Mouse (Mus musculus) heart, embryonic 14.5 days (tissue): ENCODE measurements around the gene Tkt. TPM values are rescaled to one million over a fixed set of nuclear protein-coding genes. Genes with fewer than 3 reads are reported as not detected.
A peak's percentile ranks its signal among the peaks of the same experiment; 100 is the strongest.

Experiments
- ATAC-seq: fragments of 200-750 bp; cut with Nextera tagmentation; 2 replicates; pipeline ENCODE4 v1.8.0; 2017; ENCODE audit warnings: low read depth, moderate TSS enrichment; ENCODE audit not compliant: insufficient number of reproducible peaks, insufficient read depth, low FRiP score
- H3K27ac ChIP-seq, 2 experiments: fragments of 200-500 bp in 1 of 2; fragments of 300-500 bp in 1 of 2; sonication (generic) in 1 of 2; replicated peaks in 1 of 2; 2 replicates each; pipeline ENCODE4 v1.5.1; 2012 to 2014; ENCODE audit warnings: low read depth in 2 of 2, low read length in 2 of 2, control low read depth in 1 of 2, mild to moderate bottlenecking in 1 of 2, mixed read lengths in 1 of 2; ENCODE audit not compliant: control insufficient read depth in 1 of 2, insufficient read depth in 1 of 2
- H3K27me3 ChIP-seq: fragments of 300-500 bp; sonication (generic); 2 replicates; pipeline ENCODE4 v1.6.1; 2014; ENCODE audit warnings: mild to moderate bottlenecking, low read length, control low read depth; ENCODE audit not compliant: control insufficient read depth, insufficient read depth
- H3K36me3 ChIP-seq: fragments of 300-500 bp; sonication (generic); 2 replicates; pipeline ENCODE4 v1.6.1; 2014; ENCODE audit warnings: mild to moderate bottlenecking, control low read depth, low read length, mixed read lengths; ENCODE audit not compliant: control insufficient read depth, insufficient read depth
- H3K4me1 ChIP-seq, 2 experiments: fragments of 200-500 bp in 1 of 2; fragments of 300-500 bp in 1 of 2; sonication (generic) in 1 of 2; 2 replicates each; pipeline ENCODE4 v1.6.1; 2012 to 2014; ENCODE audit warnings: low read length in 2 of 2, control low read depth in 1 of 2, mixed read lengths in 1 of 2; ENCODE audit not compliant: control insufficient read depth in 2 of 2, insufficient read depth in 2 of 2
- H3K4me2 ChIP-seq: fragments of 300-500 bp; sonication (generic); 2 replicates; pipeline ENCODE4 v1.6.1; 2014; ENCODE audit warnings: mild to moderate bottlenecking, low read length
- H3K4me3 ChIP-seq, 2 experiments: fragments of 200-500 bp in 1 of 2; fragments of 300-500 bp in 1 of 2; sonication (generic) in 1 of 2; 2 replicates each; pipeline ENCODE4 v1.5.1; 2012 to 2014; ENCODE audit warnings: low read length in 2 of 2, mild to moderate bottlenecking in 2 of 2, control low read depth in 1 of 2, low read depth in 1 of 2, moderate library complexity in 1 of 2; ENCODE audit not compliant: control insufficient read depth in 1 of 2, insufficient read depth in 1 of 2
- H3K9ac ChIP-seq: fragments of 300-500 bp; sonication (generic); 2 replicates; pipeline ENCODE4 v1.6.1; 2014; ENCODE audit warnings: mild to moderate bottlenecking, low read length
- H3K9me3 ChIP-seq: fragments of 300-500 bp; sonication (generic); 2 replicates; pipeline ENCODE4 v1.6.1; 2016; ENCODE audit warnings: low read length, control low read depth; ENCODE audit not compliant: control insufficient read depth
- WGBS: fragments of 180-500 bp; shearing (Covaris S2); extraction: QIAGEN DNeasy Blood & Tissue Kit; methylation state at CpG from one replicate; pipeline ENCODE4 v1.1.7; 2014; 5-methylcytosine and 5-hydroxymethylcytosine counted together
- polyA plus RNA-seq: library from polyadenylated mRNA; unstranded; fragments of >200 nt; fragmentation: Nextera tagmentation; extraction: Ambion mirVana; gene quantifications from 2 replicates; pipeline ENCODE4 v1.2.1, GENCODE M21; 2014

The Tkt gene
- polyA plus RNA-seq, 1 experiment from 2014 or later = 31.5 TPM

GRCm38 (mm10) chr14:30585323-30585722 lies 37.2 kb downstream of the Tkt start:
- Histone ChIP-seq H3K4me3 (no peak overlapping the region), H3K27me3 (no peaks in the 10 kb centered on the region), H3K9me3 (no peaks in the 10 kb centered on the region), H3K27ac (peak overlapping the region; percentile 19 to 74; a peak in 3 of 4 replicates), H3K36me3 (no peaks in the 10 kb centered on the region), H3K4me1 (peaks cover 23 to 34% of the 10 kb centered on the region in 2 experiments), H3K9ac (no peak overlapping the region), H3K4me2 (peak overlapping the region; percentile 22)
- 78% methylated on average over 5 of the region's 5 CpGs for WGBS
- ATAC-seq = no peak

DNA sequence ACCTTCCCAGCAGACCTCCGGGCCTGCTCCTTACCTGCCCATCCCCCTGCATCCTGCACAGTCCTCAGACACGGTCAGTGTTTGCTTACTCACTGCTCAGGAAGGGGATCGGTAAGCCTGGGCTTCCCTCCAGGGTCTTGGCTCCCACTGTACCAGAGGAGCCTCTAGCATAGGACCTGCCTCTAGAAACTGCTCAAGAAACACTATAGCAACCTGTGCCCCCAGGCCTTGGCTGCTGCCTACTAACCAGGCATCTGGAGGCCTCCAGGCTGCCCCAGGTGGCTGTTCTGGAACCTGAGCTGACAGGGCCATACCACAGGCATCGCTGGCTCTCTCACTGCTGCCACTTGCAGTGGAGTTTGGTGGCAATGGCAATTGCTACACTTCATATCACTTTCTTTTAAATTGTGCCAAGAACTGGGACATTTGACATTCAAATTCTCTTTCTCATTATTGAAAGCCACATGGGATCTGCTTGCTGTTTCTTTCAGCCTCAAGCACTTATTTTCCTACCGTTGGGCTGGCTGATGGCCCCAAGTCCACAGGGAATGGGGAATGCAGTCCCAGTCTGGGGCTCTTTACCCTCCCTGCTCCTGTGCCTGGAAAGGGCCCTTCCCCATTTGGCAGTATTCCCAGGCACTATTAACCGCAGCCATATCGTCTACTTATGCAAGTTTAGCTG lies 38.8 kb downstream of the Tkt start:
- no peak overlapping the region for H3K4me3 ChIP-seq
- no peak overlapping the region for H3K4me2 ChIP-seq
- H3K27ac ChIP-seq = peak overlapping the region in 1 of 2 experiments; percentile 26; a peak in 1 of 4 replicates
- H3K4me1 ChIP-seq = peaks cover 26 to 39% of the 10 kb centered on the region in 2 experiments
- no peaks in the 10 kb centered on the region for H3K36me3 ChIP-seq
- no peaks in the 10 kb centered on the region for H3K9me3 ChIP-seq
- H3K27me3 ChIP-seq = no peaks in the 10 kb centered on the region
- WGBS = 26% methylated on average over 7 of the region's 7 CpGs
- H3K9ac ChIP-seq = no peak overlapping the region
- 0 out of 2 replicates have a peak, but pooled peaks have one; percentile 10 for ATAC-seq

DNA sequence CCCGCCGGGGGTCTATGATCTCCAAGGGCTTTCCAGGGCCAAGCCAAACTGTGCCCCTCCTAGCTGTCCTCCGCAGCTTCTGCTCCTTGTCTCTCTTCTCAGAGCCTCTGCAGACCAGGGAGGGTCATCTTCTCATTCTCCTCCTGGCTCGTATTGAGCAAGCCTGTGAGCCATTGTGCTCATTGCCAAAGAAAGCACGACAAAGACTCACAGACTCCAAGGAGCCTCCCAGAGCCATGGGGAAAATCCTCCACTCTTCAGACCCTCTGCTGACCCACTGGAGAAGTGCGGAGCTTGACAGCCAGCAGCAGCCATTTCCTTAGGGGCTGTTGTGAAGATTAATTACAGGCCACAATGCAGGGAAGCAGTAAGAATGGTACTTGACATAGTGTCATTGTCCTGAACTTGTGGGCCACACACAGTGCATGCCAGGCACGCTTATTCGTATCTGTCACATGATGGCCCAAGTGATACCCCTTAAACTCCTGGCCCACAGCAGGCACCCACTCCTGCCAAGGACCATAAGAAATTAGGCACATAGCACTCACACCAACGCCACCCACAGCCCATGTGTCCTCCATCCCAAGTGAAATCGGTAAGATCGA lies 42.0 kb downstream of the Tkt start:
- no peak overlapping the region for H3K9ac ChIP-seq
- H3K27ac ChIP-seq = no peak overlapping the region
- H3K36me3 ChIP-seq = no peaks in the 10 kb centered on the region
- no peak for ATAC-seq
- H3K4me3 ChIP-seq = no peak overlapping the region
- no peaks in the 10 kb centered on the region for H3K9me3 ChIP-seq
- 71% methylated on average over 11 of the region's 11 CpGs for WGBS
- no peak overlapping the region for H3K4me2 ChIP-seq
- no peaks in the 10 kb centered on the region for H3K27me3 ChIP-seq
- H3K4me1 ChIP-seq = peaks cover 36 to 51% of the 10 kb centered on the region in 2 experiments

GRCm38 (mm10) chr14:30590918-30591317 lies 42.8 kb downstream of the Tkt start:
- peaks cover 36 to 48% of the 10 kb centered on the region in 2 experiments for H3K4me1 ChIP-seq
- H3K27me3 ChIP-seq = no peaks in the 10 kb centered on the region
- ATAC-seq = no peak
- 69% methylated on average over 7 of the region's 7 CpGs for WGBS
- peaks cover 5% of the 10 kb centered on the region; the same call in 1 of the 2 replicates for H3K36me3 ChIP-seq
- no peak overlapping the region for H3K27ac ChIP-seq
- H3K9me3 ChIP-seq = no peaks in the 10 kb centered on the region
- H3K4me3 ChIP-seq = no peak overlapping the region
- H3K9ac ChIP-seq = no peak overlapping the region
- H3K4me2 ChIP-seq = no peak overlapping the region

DNA sequence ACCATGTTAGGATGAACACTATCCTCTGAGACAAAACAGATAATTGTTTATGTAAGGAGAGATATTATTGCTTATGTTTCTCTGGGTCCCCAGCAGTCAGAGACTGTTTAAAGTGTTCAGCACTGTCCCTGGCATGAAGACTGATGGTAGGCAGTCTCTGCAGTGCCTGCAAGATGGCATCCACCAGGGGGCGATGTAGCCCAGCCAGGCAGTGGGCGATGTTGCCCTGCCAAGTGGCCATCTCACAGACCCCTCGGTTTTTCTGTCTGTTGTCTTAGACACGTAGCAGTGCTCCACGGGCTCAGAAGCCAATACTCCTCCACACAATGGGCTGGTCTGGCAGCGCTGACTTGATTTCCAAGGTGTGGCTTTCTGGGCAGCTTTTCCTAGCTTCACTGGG lies 43.3 kb downstream of the Tkt start:
- no peaks in the 10 kb centered on the region for H3K27me3 ChIP-seq
- peak overlapping the region; percentile 45 for H3K4me2 ChIP-seq
- H3K4me3 ChIP-seq = no peak overlapping the region
- ATAC-seq = no peak
- H3K9me3 ChIP-seq = no peaks in the 10 kb centered on the region
- H3K9ac ChIP-seq = no peak overlapping the region
- H3K4me1 ChIP-seq = peaks cover 36 to 48% of the 10 kb centered on the region in 2 experiments
- H3K36me3 ChIP-seq = peaks cover 6% of the 10 kb centered on the region; the same call in 1 of the 2 replicates
- WGBS = 11% methylated on average over 6 of the region's 6 CpGs
- no peak overlapping the region for H3K27ac ChIP-seq

DNA sequence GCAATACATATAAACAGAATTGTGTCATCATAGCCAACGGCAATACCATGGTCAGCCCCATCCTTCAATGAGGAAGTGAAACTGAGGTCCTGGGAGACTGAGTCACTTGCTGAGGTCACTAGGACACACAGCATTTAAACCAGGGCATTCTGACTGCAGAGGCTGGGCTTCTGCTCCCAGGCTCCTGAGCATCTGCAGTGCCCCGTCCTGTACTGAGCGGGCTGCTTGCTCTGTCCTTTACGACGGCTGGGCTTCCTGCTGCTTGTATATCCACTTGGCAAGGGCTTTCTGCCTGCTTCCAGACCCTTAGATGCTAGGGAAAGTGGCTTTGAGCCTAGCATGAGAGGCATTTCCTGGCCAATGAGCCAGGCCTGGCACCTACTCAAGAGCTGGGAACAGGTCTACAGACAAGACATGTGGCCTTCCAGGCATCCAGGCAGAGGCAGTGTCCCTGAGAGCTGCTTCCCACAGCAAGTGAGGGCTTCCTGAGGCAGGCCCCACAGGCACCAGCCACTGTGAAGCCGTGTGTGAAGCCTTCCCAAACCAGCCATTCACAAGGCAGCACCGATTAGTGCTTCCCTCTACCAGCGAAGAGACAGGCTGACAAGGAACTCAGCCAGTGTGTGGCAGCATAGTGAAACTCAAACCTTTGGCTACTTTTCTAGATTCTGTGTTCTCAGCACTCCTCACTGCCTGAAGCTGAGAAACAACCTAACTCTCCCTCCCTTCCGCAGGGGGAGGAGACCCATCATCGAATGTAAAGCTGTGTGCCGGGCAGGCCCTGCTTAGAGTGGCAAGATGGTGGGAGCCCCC lies 45.3 kb downstream of the Tkt start:
- peak; percentile 62 for ATAC-seq
- Histone ChIP-seq H3K4me1 (peaks cover 28 to 36% of the 10 kb centered on the region in 2 experiments), H3K36me3 (peaks cover 15% of the 10 kb centered on the region), H3K9ac (peak overlapping the region; percentile 42), H3K9me3 (no peaks in the 10 kb centered on the region), H3K27ac (peak overlapping the region; percentile 77 to 94), H3K27me3 (no peaks in the 10 kb centered on the region), H3K4me3 (no peak overlapping the region), H3K4me2 (peak overlapping the region; percentile 29)
- whole genome bisulfite sequencing = 33% methylated on average over 11 of the region's 11 CpGs

DNA sequence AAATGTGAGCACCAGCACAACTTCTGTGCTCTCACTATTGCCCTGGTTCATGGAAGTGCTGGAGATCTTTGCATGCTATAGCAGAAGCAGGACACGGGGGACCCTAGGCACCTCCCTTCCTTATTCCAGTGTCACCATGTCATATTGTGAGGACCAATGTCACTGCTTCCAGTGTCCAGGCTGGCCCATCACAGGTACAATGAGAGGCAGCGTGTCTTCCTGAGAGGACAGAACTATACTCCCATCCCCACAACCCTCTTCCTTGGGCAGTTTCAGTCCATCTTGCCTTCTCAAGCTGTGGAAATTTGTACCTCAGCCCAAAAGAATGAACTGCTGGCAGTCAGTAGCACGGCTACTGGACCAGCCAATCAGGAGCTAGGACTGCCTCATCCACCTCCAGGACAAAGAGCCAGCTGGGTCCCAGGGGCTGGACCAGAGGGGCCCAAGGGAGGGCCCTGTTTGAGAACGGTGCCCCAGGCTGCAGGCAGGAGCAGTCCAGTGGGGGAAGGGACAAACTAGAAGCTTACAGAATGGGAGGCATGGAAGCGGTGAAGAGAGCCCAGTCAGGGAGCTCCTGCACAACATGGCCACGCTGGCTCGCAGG lies 46.0 kb downstream of the Tkt start:
- H3K4me3 ChIP-seq = no peak overlapping the region
- H3K36me3 ChIP-seq = peaks cover 22% of the 10 kb centered on the region
- peak overlapping the region; percentile 77 to 94 for H3K27ac ChIP-seq
- H3K9ac ChIP-seq = peak overlapping the region; percentile 42
- H3K9me3 ChIP-seq = no peaks in the 10 kb centered on the region
- H3K27me3 ChIP-seq = no peaks in the 10 kb centered on the region
- ATAC-seq = peak; percentile 73
- WGBS = 37% methylated on average over 7 of the region's 7 CpGs
- H3K4me2 ChIP-seq = peak overlapping the region; percentile 29
- peaks cover 28 to 36% of the 10 kb centered on the region in 2 experiments for H3K4me1 ChIP-seq
